Mouse (Mus musculus): ENCODE results near the gene Gorasp2.

Gene Gorasp2

DNA sequence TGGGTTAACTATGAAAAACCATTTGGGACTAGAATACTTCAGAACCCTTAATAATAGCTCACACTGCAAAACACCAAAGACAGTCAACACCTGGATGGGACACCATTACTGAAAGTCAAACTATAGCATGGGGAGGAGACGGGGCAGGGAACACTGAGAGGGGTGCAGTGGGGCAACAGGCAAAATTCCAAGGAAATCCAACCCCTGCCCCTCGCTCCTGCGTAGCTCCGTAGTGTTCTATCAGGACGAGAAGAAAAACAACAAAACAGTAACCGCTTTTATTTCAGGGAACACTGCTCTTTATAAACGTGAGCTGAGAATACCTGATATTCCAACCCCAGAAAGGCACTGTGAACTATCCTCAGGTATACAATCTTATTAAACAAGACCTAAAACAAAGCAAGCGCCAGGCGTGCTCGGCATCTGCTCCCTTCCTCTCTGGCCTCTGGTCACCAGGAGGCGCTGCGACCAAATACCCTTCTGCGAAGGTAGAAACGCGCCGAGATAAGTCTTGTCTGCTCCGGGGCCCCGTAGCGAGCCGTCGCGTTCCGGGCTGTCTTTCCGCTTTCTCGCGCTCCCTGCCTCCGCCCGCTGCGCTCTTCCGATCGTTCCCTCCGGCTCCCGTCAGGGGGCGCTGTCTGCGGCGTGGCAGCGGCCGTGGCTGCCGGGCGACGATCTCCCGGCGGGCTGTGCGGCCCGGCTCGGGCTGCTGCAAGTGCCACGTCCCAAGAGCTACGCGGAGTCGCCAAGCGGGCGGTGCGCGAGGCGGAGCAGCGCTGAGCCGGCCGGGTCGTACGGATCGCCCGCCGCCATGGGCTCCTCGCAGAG, at the start of gene Gorasp2:
Gene Gorasp2, plus strand, starts transcription at position 690 of the 828 bp plus-strand sequence.
- in situ Hi-C loops (cut with MboI) = no loop called here

DNA sequence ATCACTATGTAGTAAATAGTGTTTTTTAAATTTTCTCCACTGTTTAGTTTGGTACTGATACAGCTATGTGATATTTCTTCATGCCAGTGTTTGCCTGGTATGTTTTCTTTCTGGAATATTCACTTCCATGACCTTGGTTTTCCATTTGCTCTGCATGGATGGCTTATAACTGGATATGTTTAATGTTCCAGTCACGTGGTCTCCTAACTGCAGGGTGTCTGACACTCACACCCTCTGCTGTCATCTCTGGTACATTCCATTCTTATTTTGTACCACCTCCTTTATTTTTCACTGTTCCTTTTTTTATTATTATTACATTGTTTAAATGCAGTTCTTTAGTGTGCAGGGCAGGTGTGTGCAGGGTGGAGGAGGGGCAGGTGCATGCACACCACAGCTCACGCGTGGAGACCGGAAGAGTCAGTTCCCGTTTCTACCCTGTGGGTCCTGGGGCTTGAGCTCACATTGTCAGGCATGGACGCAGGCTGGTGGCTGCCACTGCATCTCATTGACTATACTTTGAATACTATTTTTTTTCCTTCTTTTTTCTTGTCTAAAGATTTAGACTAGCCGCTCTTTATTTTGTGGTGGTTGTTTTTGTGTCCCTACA, 46.5 kb upstream of the Gorasp2 start:
- in situ Hi-C loops (cut with MboI) = loop anchor here (5.0 kb wide), 1 partner anchor 53 kb away; no protein-coding TSS in a partner anchor

DNA sequence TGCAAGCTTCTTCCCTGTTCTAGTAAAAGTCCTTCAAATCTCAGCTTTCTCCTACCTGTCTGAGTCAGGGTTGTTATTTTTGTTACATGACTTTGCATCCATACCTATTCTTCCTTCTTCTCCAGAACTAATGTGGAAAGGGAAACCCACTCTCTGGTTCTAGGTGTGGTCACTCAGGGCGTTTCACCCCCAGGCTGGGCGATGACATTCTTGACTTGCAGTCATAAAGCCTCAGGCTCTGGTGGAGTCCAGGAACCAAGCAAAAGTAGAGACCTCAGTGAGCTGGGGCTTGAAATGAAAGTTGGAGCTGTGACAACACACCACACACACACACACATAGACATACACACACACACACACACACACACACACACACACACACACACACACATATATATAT, 45.3 kb upstream of the Gorasp2 start:
- in situ Hi-C loops (cut with MboI) = loop anchor here (5.0 kb wide), 1 partner anchor 54 kb away; no protein-coding TSS in a partner anchor

DNA sequence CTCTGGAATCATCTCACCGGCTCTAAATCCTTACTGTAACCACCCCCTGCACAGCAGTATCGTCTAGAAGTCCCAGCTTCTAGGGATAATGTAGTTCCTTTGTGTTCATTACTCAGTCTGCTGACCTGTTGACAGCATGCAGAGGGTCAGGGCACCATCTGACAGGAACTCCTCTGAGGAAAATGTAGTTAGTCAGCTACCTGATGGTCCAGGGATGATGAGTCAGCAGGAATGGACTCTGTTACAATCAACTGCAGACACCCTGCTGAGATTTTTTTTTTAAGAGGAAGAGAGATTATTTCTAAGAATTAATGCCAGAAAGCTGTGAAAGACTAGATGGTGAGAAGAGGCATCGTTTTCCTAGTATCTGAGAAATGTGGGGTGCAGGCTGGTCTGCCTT, 44.8 kb upstream of the Gorasp2 start:
- in situ Hi-C loops (cut with MboI) = loop anchor here (5.0 kb wide), 1 partner anchor 54 kb away; no protein-coding TSS in a partner anchor

DNA sequence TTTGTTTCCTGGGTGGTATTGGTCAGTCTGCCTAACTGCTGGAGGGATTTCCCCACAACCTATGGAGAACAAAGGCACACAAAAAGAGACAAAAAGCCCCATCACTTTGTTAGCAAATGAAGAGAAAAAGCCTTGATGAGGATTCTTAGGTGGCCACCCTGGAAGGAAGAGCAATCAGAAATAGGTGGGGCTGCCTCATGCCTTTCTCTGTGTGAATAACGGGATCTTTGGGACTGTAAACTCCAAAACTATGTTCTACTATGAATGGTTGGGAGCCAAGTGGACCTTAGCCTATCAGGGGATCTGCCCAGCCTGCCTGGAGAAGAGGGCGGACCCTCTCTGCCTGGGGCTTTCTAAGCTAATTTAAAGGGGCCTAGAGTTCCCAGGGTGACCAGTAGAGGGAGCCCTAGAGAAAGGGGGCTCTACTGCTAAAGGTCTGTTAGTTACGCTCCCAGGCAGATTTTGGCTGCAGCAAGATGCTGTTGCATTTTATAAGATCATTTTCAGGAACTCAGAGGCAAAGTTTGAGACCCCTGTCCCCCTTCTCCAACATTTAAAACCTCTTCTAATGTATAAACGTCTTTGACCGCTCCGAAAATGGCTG, 42.0 kb upstream of the Gorasp2 start:
- in situ Hi-C loops (cut with MboI) = loop anchor here (5.0 kb wide), 1 partner anchor 57 kb away; no protein-coding TSS in a partner anchor

DNA sequence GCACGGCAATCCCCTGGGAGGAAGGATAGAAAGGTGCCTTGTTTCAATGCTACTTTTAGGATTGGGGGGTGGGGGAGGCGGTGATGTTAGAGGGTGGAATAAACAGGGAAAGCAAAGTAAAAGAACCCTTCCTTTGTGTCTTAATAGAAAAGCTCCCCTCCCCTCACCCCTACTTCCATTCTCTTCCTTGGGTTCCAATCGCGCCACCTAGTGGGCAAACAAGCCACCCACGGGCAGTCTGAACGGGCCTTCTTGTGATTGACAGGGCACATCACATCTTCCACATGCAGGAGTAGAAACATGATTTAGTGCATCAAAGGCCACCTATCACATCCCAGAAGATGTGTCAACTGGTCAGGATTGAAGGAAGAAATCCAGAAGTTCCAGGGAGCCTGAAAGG, 41.2 kb upstream of the Gorasp2 start:
- in situ Hi-C loops (cut with MboI) = no loop called here

DNA sequence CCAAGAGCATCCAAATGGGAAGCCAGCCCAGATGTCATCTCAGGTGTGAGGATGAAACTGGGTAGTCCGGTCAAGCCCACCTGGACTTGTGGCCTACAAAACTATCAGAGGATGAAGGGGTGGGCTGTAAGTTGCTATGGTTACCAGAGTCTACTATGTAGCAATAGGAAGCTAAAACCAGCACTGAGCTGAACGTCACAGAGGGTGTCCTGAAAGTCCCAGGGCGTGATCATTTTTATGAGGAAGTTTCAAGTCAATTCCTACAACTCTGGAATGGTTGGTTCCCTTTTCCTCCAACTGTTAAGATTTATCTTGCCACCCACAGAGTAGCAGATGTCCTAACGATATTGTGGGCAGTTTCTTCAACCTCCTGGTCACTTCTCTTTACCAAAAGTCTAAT, 39.1 kb upstream of the Gorasp2 start:
- in situ Hi-C loops (cut with MboI) = no loop called here

DNA sequence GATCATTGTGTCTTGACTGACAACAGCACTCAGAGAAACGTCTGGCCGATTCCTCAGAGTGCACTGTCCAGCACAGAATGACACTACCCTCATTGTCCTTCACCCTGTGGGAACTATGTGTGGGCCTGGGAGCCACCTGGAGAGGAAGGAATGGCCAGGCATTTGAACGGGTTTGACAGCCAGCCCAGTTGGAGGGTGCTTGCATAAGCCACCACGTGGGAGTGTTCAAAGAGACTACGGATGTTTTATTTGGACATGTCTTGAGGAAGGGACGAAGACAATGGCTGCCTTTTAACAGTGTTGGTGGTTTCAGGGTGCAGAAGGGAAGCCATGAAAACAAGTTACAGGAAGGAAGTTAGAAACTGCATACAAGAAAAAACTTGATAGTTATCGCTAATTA, 35.6 kb upstream of the Gorasp2 start:
- in situ Hi-C loops (cut with MboI) = no loop called here

DNA sequence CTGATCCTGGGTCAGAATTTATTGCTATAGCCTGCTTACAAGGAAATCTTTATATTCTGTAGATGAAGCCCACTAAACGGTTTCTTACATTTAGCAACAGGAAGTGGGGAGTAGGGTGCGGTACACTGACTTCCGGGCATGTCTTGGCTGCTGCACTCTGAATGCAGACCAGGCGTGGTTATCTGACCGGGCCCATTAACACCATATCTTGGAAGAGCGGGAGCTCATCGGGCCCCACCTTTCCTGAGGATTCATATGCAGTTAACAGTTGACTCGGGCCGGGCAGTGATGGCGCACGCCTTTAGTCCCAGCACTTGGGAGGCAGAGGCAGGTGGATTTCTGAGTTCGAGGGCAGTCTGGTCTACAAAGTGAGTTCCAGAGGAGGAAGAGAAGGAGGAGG, 33.0 kb upstream of the Gorasp2 start:
- in situ Hi-C loops (cut with MboI) = no loop called here

DNA sequence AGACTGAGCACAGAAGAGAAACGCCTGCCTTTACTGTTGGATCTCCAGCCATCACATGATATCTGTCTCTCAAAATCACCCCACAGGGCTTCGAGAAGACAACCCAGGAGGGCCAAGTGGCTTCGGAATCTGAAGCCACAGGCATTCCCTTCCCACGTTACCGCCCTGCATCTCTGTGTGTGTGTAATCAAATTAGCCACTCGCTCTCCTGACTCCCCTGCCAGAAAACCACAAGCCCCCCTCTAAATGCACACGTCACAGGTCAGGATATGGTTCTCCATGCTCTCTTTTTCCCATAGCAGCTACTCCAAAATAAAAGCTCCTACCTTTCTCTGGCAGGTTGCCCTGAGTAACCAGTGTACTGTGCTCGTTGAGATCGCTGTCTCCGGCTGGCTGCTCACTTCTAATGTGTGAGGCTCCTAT, 32.0 kb upstream of the Gorasp2 start:
- in situ Hi-C loops (cut with MboI) = no loop called here

DNA sequence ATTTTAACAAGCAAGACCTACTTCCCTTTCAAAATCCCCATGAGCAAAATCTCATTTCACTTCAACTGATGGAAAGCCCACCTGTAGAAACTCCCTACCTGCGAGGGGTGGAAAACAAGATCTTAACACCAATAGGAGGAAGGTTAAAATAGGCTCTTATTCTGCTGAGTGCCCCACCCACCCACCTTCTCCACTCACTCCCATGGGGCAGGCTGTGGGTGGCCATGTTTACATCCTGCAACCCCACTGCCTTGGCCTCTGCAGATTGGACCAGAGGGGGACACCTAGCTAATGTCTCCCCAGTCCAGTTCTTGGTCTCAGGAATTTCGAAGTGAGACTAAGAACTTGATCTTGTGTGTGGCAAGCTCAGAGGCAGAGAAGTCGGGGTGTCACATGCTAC, 31.5 kb upstream of the Gorasp2 start:
- in situ Hi-C loops (cut with MboI) = no loop called here

DNA sequence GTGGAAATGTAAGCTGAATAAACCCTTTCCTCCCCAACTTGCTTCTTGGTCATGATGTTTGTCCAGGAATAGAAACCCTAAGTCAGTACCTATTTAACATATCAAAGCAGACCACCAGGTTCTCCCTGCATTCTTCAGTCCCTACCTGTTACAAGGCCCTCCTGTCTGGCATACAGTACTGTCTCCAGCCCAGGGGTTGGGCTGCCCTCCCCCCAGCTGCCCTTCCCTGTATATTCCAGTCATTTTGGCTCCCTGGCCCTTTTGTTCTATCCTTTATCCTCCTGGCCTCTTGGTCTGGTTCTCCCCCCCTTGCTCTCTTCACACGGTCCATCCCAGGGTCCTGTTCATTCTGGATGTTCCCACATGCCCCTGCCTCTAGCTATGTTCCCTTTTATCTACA, 30.1 kb upstream of the Gorasp2 start:
- in situ Hi-C loops (cut with MboI) = no loop called here

DNA sequence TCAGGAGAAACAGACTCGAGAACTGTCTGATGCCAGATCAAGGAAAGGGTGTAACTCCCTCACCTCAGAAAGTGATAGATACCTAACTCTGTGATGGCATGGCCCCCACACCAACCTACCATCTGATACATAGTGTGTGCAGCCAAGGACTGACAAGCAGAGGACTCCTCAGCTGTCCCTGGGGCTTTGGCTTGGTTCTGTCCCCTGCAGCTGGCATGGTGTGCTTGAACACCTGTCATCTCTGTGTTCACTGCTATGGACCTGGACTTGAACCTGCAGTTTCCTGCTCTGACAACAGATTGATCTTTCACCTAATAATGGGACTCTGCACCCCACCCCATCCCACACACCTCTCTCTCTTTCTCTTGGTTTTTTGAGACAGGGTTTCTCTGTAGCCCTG, 29.0 kb upstream of the Gorasp2 start:
- in situ Hi-C loops (cut with MboI) = no loop called here

DNA sequence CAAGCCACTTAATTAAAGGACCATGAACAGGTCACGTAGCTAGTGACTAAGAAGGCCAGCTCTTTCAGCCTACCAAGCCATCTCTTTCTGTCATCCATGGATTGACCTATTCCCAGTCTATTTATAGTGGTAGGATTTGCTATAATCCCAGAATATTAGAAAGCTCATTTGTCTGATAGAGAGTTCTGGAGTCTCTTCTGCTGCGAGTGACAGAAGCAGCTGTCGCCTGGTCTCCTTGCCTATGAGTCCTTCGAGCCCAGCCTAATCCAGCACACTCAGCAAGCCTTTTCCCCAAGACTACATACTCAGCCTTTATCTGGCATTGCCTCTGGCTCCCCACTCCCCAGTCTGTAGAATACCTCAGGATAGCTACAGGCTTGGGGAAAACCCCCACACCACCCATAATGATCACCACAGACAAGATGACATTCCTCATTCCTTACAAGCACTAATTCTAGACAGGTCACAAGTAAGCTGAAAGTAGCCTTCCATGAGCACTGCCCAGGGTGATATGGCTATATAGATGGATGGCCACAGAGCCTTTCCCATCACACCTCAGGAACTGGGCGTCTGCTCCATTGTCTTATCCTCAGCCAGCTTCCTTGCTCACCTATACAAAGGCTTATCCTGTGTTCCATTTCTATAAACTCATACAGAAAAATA, 27.2 kb upstream of the Gorasp2 start:
- in situ Hi-C loops (cut with MboI) = no loop called here

DNA sequence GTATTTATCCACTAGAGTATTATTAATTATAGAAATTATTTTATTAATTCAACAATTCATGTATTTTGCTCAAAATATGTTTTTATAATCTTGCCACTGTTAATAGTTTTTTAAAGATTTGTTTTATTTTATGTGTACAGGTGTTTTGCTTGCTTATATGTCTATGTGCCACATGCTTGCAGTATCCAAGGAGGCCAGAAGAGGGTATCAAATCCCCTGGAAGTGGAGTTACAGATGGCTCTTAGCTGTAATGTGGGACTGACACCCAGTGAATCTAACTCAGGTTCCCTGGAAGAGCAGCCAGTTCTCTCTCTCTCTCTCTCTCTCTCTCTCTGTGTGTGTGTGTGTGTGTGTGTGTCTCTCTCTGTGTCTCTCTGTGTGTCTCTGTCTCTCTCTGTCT, 20.4 kb upstream of the Gorasp2 start:
- in situ Hi-C loops (cut with MboI) = no loop called here

DNA sequence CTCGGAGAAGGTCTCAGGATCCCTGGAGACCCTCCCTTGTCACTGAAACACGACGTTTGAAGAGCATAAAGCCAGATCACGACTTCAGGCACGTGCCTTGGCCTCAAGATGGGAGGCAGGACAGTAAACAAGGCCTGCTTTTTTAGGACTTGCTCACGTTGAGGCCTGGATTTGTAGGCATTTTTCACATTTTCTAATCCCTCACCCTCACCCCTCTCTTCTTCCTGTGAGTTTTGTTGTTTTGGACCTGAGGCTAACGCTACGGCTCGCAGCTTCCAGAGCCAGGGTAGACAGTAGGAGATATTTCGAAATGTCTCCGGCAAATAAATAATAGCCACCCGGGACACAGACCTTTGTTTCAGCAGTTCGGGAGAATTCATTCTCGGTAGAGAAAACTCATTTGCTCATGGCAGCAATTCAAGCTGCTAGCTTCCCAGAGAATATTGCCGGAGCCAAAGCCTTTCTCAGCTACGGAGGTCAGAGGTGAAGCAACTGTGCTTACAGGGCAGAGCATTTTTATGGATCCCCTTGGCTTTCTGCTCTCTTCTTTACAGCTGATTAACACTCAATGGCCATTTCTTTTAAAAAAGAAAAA, 18.3 kb upstream of the Gorasp2 start:
- in situ Hi-C loops (cut with MboI) = no loop called here

DNA sequence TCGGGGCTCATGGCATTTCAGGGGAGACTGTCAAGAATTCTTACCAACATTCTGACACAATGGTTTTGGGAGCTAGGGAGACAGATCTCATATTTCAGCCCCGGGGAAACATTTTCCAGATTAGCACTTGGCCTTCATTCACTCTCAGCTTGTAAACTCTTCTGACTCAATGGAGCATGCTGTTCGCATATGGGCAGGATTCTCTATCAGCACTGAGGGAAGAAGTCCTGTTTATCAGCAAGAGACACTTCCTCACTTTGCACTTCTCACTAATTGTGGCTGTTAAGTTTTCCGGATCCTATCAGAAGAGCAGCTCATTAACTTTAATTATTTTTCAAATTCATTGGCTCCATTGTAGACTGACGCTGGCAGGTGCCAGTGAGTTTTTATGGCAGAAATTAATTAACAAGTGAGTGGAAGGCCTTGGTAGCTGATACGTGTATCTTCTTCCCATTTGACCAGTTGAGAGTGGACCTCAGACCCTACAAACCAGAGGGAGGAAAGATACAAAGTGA, 16.1 kb upstream of the Gorasp2 start:
- in situ Hi-C loops (cut with MboI) = no loop called here

DNA sequence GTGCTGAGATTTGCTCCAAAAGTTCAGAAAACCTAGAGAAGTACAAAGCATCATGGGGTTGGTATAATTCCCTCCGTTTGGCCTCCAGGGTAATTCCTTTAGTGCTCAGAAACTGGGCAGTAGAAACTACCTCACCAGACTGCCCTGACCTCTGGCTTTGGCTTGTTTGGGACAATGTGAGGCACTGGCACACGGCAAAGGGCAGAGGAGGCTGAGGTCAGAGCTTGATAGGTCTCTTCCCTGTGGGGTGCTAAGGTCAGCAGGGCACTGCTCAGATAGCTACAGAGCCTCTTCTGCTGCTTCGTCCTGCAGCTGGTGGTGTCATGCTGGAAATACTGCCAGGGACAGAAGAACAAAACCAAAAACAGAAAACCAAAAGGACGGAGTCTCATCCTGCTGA, 13.7 kb upstream of the Gorasp2 start:
- in situ Hi-C loops (cut with MboI) = no loop called here

DNA sequence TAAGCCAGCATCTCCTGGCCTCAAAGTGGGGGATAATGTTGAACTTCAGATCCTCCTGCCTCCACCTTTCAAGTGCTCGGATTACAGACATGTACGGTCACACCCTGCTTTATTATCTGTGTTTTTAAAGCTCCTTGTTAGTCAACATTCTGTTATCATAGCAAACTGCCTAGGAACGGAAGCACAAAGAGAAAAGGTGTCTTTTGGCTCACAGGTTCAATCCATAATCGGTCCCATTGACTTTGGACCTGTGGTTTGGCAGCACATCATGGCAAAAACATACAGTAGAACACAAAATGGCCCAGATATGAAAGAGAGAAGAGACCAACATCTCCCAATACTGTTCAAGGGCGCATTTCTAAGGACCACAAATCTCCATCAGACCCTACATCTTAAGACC, 13.1 kb upstream of the Gorasp2 start:
- in situ Hi-C loops (cut with MboI) = no loop called here

DNA sequence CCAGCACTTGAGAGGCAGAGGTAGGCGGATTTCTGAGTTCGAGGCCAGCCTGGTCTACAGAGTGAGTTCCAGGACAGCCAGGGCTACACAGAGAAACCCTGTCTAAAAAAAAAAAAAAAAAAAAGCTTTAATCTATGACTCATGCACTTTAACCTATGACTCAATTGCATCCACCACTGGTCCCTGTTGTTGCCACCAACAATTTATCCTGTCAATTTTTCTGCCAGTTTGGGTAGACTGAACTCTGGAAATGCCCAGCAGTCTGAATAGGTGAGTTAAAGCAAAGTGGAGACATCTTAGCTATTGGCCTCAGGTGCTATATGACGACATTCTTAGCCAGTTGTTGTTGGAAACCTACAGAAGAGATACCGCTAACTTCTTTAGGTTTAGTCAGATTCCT, 11.9 kb upstream of the Gorasp2 start:
- in situ Hi-C loops (cut with MboI) = no loop called here

DNA sequence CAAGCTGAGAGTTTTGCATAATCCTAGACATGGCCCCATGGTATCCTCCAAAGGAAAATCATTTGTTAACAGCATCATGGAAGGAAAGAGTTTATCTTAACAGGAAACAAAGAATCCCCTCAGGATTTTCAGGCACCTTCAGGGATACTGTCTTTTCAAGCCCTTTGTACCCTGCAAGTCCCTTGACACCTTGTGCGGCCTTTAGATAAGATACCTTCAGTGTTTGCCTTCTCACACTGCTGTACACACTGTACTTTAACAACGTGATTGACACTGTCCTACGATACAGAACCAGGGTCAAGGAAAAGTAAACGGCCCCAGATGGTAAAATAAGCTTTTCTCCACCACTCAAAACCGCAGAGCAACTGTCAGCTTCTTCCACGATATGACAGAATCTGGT, 9.6 kb upstream of the Gorasp2 start:
- in situ Hi-C loops (cut with MboI) = no loop called here

DNA sequence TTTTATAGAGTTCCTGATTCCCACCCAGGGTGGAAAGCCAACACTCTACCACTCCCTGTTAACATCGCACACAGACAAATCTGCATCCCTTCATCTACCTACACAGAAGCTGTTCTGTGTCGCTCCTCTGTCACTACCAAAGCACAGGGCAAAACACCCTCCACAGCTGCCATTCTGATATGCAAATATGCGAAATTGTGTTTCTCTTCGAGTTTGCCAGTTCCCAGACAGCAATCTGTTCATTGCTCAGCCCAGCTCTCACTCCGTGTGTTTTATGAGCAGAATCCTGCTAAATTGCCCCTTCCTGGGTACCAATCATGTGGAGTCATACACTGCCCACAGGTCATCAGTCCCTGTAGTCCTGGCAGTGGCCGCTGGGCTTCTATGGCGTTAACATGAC, 4.3 kb upstream of the Gorasp2 start:
- in situ Hi-C loops (cut with MboI) = no loop called here

Data from mature B cell (primary cell).